Mouse (Mus musculus) myocyte (in vitro differentiated cells): ENCODE results near the gene Mta3. TPM values are rescaled to one million over a fixed set of nuclear protein-coding genes. Genes with fewer than 3 reads are reported as not detected.

Source experiments
- H3K27me3 ChIP-seq: one replicate; pipeline ENCODE4 v1.6.1; 2011; ENCODE audit not compliant: control insufficient read depth, insufficient read depth, insufficient read length
- H3K36me3 ChIP-seq: one replicate; pipeline ENCODE4 v1.6.1; 2011; ENCODE audit not compliant: control insufficient read depth, insufficient read depth
- H3K4me2 ChIP-seq: one replicate; pipeline ENCODE4 v1.6.1; 2011; ENCODE audit warnings: low read depth, control low read depth
- H3K4me3 ChIP-seq: one replicate; pipeline ENCODE4 v1.5.1; 2011; ENCODE audit warnings: mild to moderate bottlenecking, control low read depth, moderate library complexity
- H3K79me2 ChIP-seq: one replicate; pipeline ENCODE4 v1.6.1; 2011; ENCODE audit not compliant: control insufficient read depth, insufficient read depth
- H3ac ChIP-seq: one replicate; pipeline ENCODE4 v1.6.1; 2011; ENCODE audit not compliant: control insufficient read depth, insufficient read length
- CEBPB ChIP-seq: IDR thresholded peaks from 2 replicates; pipeline ENCODE4 v1.6.1; 2011; ENCODE audit warnings: mild to moderate bottlenecking, moderate library complexity; ENCODE audit not compliant: poor library complexity, insufficient read depth, severe bottlenecking
- E2F4 ChIP-seq: IDR thresholded peaks from one replicate; pipeline ENCODE4 v1.6.1; 2011; ENCODE audit warnings: mild to moderate bottlenecking, control low read depth, moderate library complexity; ENCODE audit not compliant: insufficient read depth
- MAX ChIP-seq: IDR thresholded peaks from one replicate; pipeline ENCODE4 v1.6.1; 2011; ENCODE audit warnings: low read depth, mild to moderate bottlenecking, control low read depth
- MYOD1 ChIP-seq, 3 experiments: IDR thresholded peaks; one replicate each; pipeline ENCODE4 v1.6.1; 2011; ENCODE audit warnings: control low read depth in 2 of 3, low read depth in 2 of 3, mild to moderate bottlenecking in 2 of 3, moderate library complexity in 1 of 3; ENCODE audit not compliant: insufficient read length in 2 of 3, control insufficient read depth in 1 of 3
- MYOG ChIP-seq, 3 experiments: IDR thresholded peaks; one replicate each; pipeline ENCODE4 v1.6.1; 2011; ENCODE audit warnings: control low read depth in 2 of 3, low read depth in 2 of 3, mild to moderate bottlenecking in 2 of 3; ENCODE audit not compliant: insufficient read length in 2 of 3, control insufficient read depth in 1 of 3, insufficient read depth in 1 of 3
- POLR2A ChIP-seq: IDR thresholded peaks from one replicate; pipeline ENCODE4 v1.6.1; 2011; ENCODE audit warnings: low read depth, mild to moderate bottlenecking, control low read depth, moderate library complexity; ENCODE audit not compliant: insufficient read length
- POLR2AphosphoS2 ChIP-seq: IDR thresholded peaks from one replicate; pipeline ENCODE4 v1.6.1; 2011; ENCODE audit warnings: low read depth, control low read depth; ENCODE audit not compliant: insufficient read length
- REST ChIP-seq: IDR thresholded peaks from one replicate; pipeline ENCODE4 v1.6.1; 2011; ENCODE audit warnings: mild to moderate bottlenecking, control low read depth, moderate library complexity; ENCODE audit not compliant: insufficient read depth, insufficient read length
- SRF ChIP-seq: IDR thresholded peaks from one replicate; pipeline ENCODE4 v1.6.1; 2011; ENCODE audit warnings: low read depth; ENCODE audit not compliant: control insufficient read depth, insufficient read length
- TCF12 ChIP-seq: IDR thresholded peaks from one replicate; pipeline ENCODE4 v1.6.1; 2011; ENCODE audit warnings: mild to moderate bottlenecking, control low read depth; ENCODE audit not compliant: poor library complexity, insufficient read depth, severe bottlenecking
- TCF3 ChIP-seq: IDR thresholded peaks from one replicate; pipeline ENCODE4 v1.6.1; 2011; ENCODE audit warnings: low read depth, control low read depth; ENCODE audit not compliant: insufficient read length
- USF1 ChIP-seq: IDR thresholded peaks from one replicate; pipeline ENCODE4 v1.6.1; 2011; ENCODE audit warnings: low read depth, mild to moderate bottlenecking, control low read depth, moderate library complexity
- polyA plus RNA-seq: library from polyadenylated mRNA; unstranded; fragments of >200 nt; fragmentation: generic; extraction: Trizol; gene quantifications from one replicate; pipeline ENCODE4 v1.2.1, GENCODE M21; 2012; ENCODE audit warnings: missing spikeins

The Mta3 gene
- polyA plus RNA-seq, 1 experiment = 30.6 TPM

DNA sequence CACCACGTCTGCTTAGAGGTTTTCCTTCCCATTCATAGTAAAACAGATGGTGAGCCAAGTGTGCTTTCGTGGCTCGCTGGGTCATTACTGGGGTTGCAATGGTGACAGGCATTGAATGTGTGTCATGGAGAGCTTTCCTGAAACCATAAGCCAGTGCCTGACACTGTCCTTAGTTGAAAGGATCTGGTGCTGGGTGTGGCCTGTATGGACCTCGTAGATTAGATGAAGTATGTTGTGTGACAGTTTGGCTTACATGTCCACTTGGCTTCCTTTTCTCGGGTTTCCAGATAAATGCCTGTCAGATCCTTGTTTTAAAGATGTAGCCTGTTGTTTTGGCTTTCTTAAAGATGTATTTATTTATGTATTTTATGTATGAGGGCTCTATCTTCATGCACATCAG lies 74.3 kb downstream of the Mta3 start:
- TF ChIP-seq POLR2AphosphoS2 (no peak), POLR2A (no peak), REST (no peak), E2F4 (no peak), CEBPB (no peak), TCF12 (no peak), SRF (no peak), MYOG (IDR thresholded peaks at IDR 0.05; ENCODE audit: control insufficient read depth in 1 of 3, insufficient read depth in 1 of 3, insufficient read length in 2 of 3, low read depth in 2 of 3) (no peak), USF1 (no peak), TCF3 (no peak), MAX (no peak), MYOD1 (IDR thresholded peaks at IDR 0.05; ENCODE audit: control insufficient read depth in 1 of 3, insufficient read length in 2 of 3, low read depth in 2 of 3) (no peak)
- H3K4me3 ChIP-seq = no peak overlapping the region
- no peaks in the 10 kb centered on the region for H3K36me3 ChIP-seq

DNA sequence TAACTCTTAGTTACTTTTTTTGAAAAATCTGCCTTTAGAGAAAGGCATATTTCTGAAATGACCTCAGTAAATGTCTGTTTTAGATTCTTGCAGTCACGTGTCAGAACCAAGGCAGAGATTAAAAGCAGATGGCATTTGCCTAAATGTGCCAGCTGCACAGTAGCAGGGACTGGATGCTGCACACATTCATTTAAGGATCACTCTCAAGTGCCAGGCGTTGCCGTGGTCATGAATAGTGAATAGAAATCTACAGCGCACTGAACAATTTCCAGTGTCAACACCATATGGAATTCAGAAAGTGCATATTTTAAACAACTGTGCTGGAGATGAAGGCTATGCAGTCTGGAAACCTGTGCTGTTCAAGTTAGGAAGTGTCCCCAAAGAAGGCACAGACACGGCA lies 76.8 kb downstream of the Mta3 start:
- no peak overlapping the region for H3K4me2 ChIP-seq
- no peak overlapping the region for H3K4me3 ChIP-seq
- TF ChIP-seq USF1 (no peak), REST (no peak), SRF (no peak), TCF3 (no peak)
- H3K27me3 ChIP-seq = no peaks in the 10 kb centered on the region
- H3ac ChIP-seq = no peak overlapping the region
- no peaks in the 10 kb centered on the region for H3K79me2 ChIP-seq
- H3K36me3 ChIP-seq = no peaks in the 10 kb centered on the region

More for the DNA sequence above, 74.3 kb downstream of the Mta3 start:
- H3ac ChIP-seq = no peak overlapping the region
- H3K79me2 ChIP-seq = no peaks in the 10 kb centered on the region
- no peak overlapping the region for H3K4me2 ChIP-seq
- H3K27me3 ChIP-seq = no peaks in the 10 kb centered on the region

DNA sequence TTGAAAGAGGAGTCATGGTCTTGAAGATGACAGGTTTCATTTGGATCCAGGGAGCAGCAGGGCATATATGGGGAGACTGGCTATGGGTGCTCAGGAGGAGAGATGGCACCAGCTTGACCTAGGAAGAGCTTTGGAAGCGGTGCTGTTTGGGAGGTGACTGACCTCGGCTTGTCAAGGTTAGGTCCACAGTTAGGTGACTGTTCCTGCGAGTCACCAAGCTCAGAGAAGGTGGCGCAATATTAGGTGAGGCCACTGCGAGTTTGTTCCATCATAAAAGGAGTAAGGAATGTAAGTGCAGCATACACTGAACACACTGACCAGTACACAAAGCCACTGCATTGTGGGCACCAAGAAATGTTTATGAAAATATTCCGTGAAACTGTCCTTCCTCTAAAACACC lies 80.5 kb downstream of the Mta3 start:
- Histone ChIP-seq H3K4me3 (no peak overlapping the region), H3K27me3 (no peaks in the 10 kb centered on the region), H3K36me3 (no peaks in the 10 kb centered on the region), H3ac (no peak overlapping the region), H3K79me2 (no peaks in the 10 kb centered on the region), H3K4me2 (no peak overlapping the region)
- TF ChIP-seq POLR2AphosphoS2 = no peak
- TF ChIP-seq TCF3 = no peak
- no peak for TF ChIP-seq USF1
- TF ChIP-seq MYOG (IDR thresholded peaks at IDR 0.05; ENCODE audit: control insufficient read depth in 1 of 3, insufficient read depth in 1 of 3, insufficient read length in 2 of 3, low read depth in 2 of 3) = no peak
- TF ChIP-seq CEBPB = no peak
- TF ChIP-seq TCF12 = no peak
- no peak for TF ChIP-seq POLR2A
- TF ChIP-seq REST = no peak
- no peak for TF ChIP-seq MYOD1 (IDR thresholded peaks at IDR 0.05; ENCODE audit: control insufficient read depth in 1 of 3, insufficient read length in 2 of 3, low read depth in 2 of 3)
- TF ChIP-seq MAX = no peak
- no peak for TF ChIP-seq SRF
- no peak for TF ChIP-seq E2F4

DNA sequence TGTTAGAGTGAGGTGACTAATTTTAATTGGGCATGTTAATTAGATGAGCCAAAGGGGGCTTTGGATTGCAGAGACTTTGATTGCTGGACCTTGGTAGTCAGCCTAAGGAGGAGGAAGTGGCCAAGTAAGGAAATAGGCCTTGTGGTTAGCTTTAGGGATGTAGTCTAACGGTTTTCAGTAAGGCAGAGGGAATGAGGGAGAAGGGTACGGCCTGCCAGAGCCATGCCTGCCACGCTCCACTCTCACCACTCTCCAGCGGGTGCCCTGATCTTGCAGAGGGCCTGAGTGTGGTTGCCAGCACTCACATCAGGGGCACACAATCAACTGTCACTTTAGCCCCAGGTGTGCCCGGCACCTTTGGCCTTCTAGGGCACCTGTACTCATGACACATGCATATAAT lies 84.2 kb downstream of the Mta3 start:
- no peaks in the 10 kb centered on the region for H3K27me3 ChIP-seq
- H3K79me2 ChIP-seq = no peaks in the 10 kb centered on the region
- no peak overlapping the region for H3K4me3 ChIP-seq
- no peak overlapping the region for H3K4me2 ChIP-seq
- no peak for TF ChIP-seq TCF12
- TF ChIP-seq E2F4 = no peak
- TF ChIP-seq POLR2AphosphoS2 = no peak
- no peak for TF ChIP-seq USF1
- no peak for TF ChIP-seq SRF
- no peak for TF ChIP-seq REST
- no peak for TF ChIP-seq MYOD1 (IDR thresholded peaks at IDR 0.05; ENCODE audit: control insufficient read depth in 1 of 3, insufficient read length in 2 of 3, low read depth in 2 of 3)
- TF ChIP-seq POLR2A = no peak
- no peak for TF ChIP-seq MYOG (IDR thresholded peaks at IDR 0.05; ENCODE audit: control insufficient read depth in 1 of 3, insufficient read depth in 1 of 3, insufficient read length in 2 of 3, low read depth in 2 of 3)
- no peak for TF ChIP-seq CEBPB
- TF ChIP-seq TCF3 = no peak
- no peak for TF ChIP-seq MAX
- no peak overlapping the region for H3ac ChIP-seq
- no peaks in the 10 kb centered on the region for H3K36me3 ChIP-seq

DNA sequence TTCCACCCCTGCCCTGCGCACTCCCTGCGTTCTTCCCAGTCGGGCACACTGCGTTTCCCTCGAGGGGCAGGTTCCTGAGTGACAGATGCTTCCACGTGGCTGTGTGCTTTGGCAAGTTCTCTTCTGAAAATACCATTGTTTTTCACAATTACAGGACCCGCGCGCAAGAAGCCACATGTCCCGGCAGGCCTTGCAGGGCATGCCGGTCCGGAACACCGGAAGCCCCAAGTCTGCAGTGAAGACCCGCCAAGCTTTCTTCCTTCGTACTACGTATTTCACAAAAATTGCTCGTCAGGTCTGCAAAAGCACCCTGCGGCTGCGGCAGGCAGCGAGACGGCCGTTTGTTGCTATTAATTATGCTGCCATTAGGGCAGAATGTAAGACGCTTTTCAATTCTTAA lies 86.4 kb downstream of the Mta3 start:
- Histone ChIP-seq H3K36me3 (no peaks in the 10 kb centered on the region), H3K27me3 (no peaks in the 10 kb centered on the region), H3K4me3 (no peak overlapping the region), H3ac (no peak overlapping the region), H3K4me2 (no peak overlapping the region), H3K79me2 (no peaks in the 10 kb centered on the region)
- TF ChIP-seq MAX = no peak
- no peak for TF ChIP-seq USF1
- no peak for TF ChIP-seq POLR2A
- no peak for TF ChIP-seq TCF12
- no peak for TF ChIP-seq SRF
- TF ChIP-seq TCF3 = no peak
- no peak for TF ChIP-seq CEBPB
- no peak for TF ChIP-seq MYOD1 (IDR thresholded peaks at IDR 0.05; ENCODE audit: control insufficient read depth in 1 of 3, insufficient read length in 2 of 3, low read depth in 2 of 3)
- no peak for TF ChIP-seq POLR2AphosphoS2
- no peak for TF ChIP-seq MYOG (IDR thresholded peaks at IDR 0.05; ENCODE audit: control insufficient read depth in 1 of 3, insufficient read depth in 1 of 3, insufficient read length in 2 of 3, low read depth in 2 of 3)
- no peak for TF ChIP-seq E2F4
- no peak for TF ChIP-seq REST
